11 mouse cellular contexts compared by ENCODE assay signal in genomic region chr11:60094909-60095810, GRCm38 (mm10). TPM values are rescaled to one million over a fixed set of nuclear protein-coding genes. Genes with fewer than 3 reads are reported as not detected.
DNase-seq lines count a peak whose midpoint lies in the region; ATAC-seq and TF ChIP-seq lines count a peak whose summit lies in the region.
"Had no signal": no experiment of that assay in that cellular context is flagged by ENCODE, and none has a peak within 500 bp of the region (broad histone marks: within the 10 kb centered on the region; RNA-seq: fewer than 3 reads in every experiment).

No protein-coding gene starts in this region.

- no peaks in the 10 kb centered on the region for H3K36me3 ChIP-seq in heart, embryonic 11.5 days (ENCODE audit: control insufficient read depth, insufficient read depth, low read length)
- H3K36me3 ChIP-seq in thymus, adult 2 months (ENCODE audit: control insufficient read depth, insufficient read depth, low read length): no peaks in the 10 kb centered on the region
- no peaks in the 10 kb centered on the region for H3K36me3 ChIP-seq in stomach, postnatal 0 days (ENCODE audit: control insufficient read depth, insufficient read depth, low read length)

- no peak overlapping the region for H3K27ac ChIP-seq in heart, embryonic 11.5 days (ENCODE audit: low read depth, low read length)
- no peak overlapping the region for H3K27ac ChIP-seq in thymus, adult 2 months (ENCODE audit: control insufficient read depth, insufficient read depth, low read length)
- H3K27ac ChIP-seq in stomach, postnatal 0 days (replicated peaks): no peak overlapping the region

- no peaks in the 10 kb centered on the region for H3K27me3 ChIP-seq in heart, embryonic 11.5 days (ENCODE audit: control insufficient read depth, insufficient read depth, low read length)
- H3K27me3 ChIP-seq in thymus, adult 2 months (ENCODE audit: control insufficient read depth, insufficient read depth, low read length): no peaks in the 10 kb centered on the region
- no peaks in the 10 kb centered on the region for H3K27me3 ChIP-seq in stomach, postnatal 0 days (ENCODE audit: control insufficient read depth, insufficient read depth, low read length)

- H3K9me3 ChIP-seq in heart, embryonic 11.5 days (replicated peaks; ENCODE audit: control insufficient read depth, low read length): no peaks in the 10 kb centered on the region
- no peaks in the 10 kb centered on the region for H3K9me3 ChIP-seq in stomach, postnatal 0 days (ENCODE audit: control insufficient read depth, low read length)

- H3K4me2 ChIP-seq in heart, embryonic 11.5 days: no peak overlapping the region
- H3K4me2 ChIP-seq in stomach, postnatal 0 days (replicated peaks; ENCODE audit: low read depth): no peak overlapping the region

- intact Hi-C loops in heart, postnatal 14 days (cut with DNase I): no loop called here

- TF ChIP-seq POLR2A in thymus, adult 2 months (IDR thresholded peaks at IDR 0.05; ENCODE audit: control insufficient read depth, extremely low read depth, insufficient read depth, low read length, poor library complexity): no peak

- peak overlapping the region; percentile 43; the same call in 1 of the 2 replicates for H3K9ac ChIP-seq in heart, embryonic 11.5 days (ENCODE audit: low read depth, low read length)
- H3K9ac ChIP-seq in stomach, postnatal 0 days (ENCODE audit: low read length): no peak overlapping the region
- H3K9ac ChIP-seq: liver, postnatal 0 days had no signal

- H3K4me3 ChIP-seq in heart, embryonic 11.5 days (ENCODE audit: low read depth, low read length): no peak overlapping the region
- no peak overlapping the region for H3K4me3 ChIP-seq in thymus, adult 2 months (ENCODE audit: control insufficient read depth, insufficient read depth, low read length)
- no peak overlapping the region for H3K4me3 ChIP-seq in stomach, postnatal 0 days (ENCODE audit: low read depth, low read length)

- peaks cover 50% of the 10 kb centered on the region for H3K4me1 ChIP-seq in heart, embryonic 11.5 days (ENCODE audit: control insufficient read depth, insufficient read depth, low read length)
- peaks cover 54% of the 10 kb centered on the region for H3K4me1 ChIP-seq in thymus, adult 2 months (replicated peaks; ENCODE audit: control insufficient read depth, insufficient read depth, low read length)
- H3K4me1 ChIP-seq in stomach, postnatal 0 days (replicated peaks; ENCODE audit: control insufficient read depth, insufficient read depth): peaks cover 2% of the 10 kb centered on the region; the same call in 1 of the 2 replicates

- TF ChIP-seq CTCF in thymus, adult 2 months (IDR thresholded peaks at IDR 0.05; ENCODE audit: borderline replicate concordance, control insufficient read depth, extremely low read depth, insufficient read depth, low read length, poor library complexity): no peak
- TF ChIP-seq CTCF in stomach, postnatal 0 days (IDR thresholded peaks at IDR 0.05; ENCODE audit: low read depth): no peak

- TF ChIP-seq EP300 in stomach, postnatal 0 days (optimal IDR thresholded peaks at IDR 0.05): no peak

- WGBS in heart, embryonic 11.5 days (ENCODE audit: insufficient replicate concordance): 49% methylated on average over 9 of the region's 9 CpGs
- WGBS in thymus, adult 2 months: 78% methylated on average over 9 of the region's 9 CpGs
- 53% methylated on average over 9 of the region's 9 CpGs for WGBS in stomach, postnatal 0 days

- DNase-seq in heart, postnatal 14 days: no peak
- DNase-seq in thymus, adult 2 months: peak; percentile 40
- DNase-seq in thymus, postnatal 0 days (ENCODE audit: low spot score): no peak
- DNase-seq in lung, postnatal 4 days: peak; percentile 37 to 48
- DNase-seq in stomach, postnatal 0 days (ENCODE audit: low spot score): no peak
- DNase-seq in urinary bladder, postnatal 10 days (ENCODE audit: low spot score): no peak
- no peak for DNase-seq in adrenal gland, adult 8-10 months
- DNase-seq: cerebellum, adult 11-12 months; kidney, adult 9 months; liver, postnatal 0 days had no signal

- no peak for ATAC-seq in heart, embryonic 11.5 days (replicated peaks; ENCODE audit: insufficient number of reproducible peaks, low FRiP score, low TSS enrichment)
- peak; percentile 38; the same call in 1 of the 2 replicates for ATAC-seq in stomach, postnatal 0 days (ENCODE audit: low FRiP score, low TSS enrichment)
- ATAC-seq: liver, postnatal 0 days had no signal

RNA-seq across cellular contexts. Expression of gene Rai1, which starts 9.7 kb away (rescaled TPM):
- polyA plus RNA-seq in heart, embryonic 11.5 days (2014; fragmentation: Nextera tagmentation; extraction: Ambion mirVana): 20.5 and 24.4 TPM in 2 replicates
- total RNA-seq in heart, postnatal 14 days (2021): 10 to 100 TPM; 32.6 to 33.1 TPM
- polyA plus RNA-seq in thymus, adult 2 months (2012; rRNA removed): 205 and 240 TPM in 2 replicates
- 29.0 and 37.0 TPM in 2 replicates for polyA plus RNA-seq in thymus, postnatal 0 days (2015; fragmentation: Nextera tagmentation; extraction: Ambion mirVana)
- polyA plus RNA-seq in stomach, postnatal 0 days (2015; fragmentation: Nextera tagmentation; extraction: Ambion mirVana): 10.6 and 10.7 TPM in 2 replicates
- 10 to 100 TPM; 46.6 to 87.7 (median 60.0) TPM for total RNA-seq in adrenal gland, adult 8-10 months (2022)

RNA-seq across cellular contexts. Expression of gene Pemt, which starts 48.9 kb away (rescaled TPM):
- 14.9 and 17.6 TPM in 2 replicates for polyA plus RNA-seq in heart, embryonic 11.5 days (2014; fragmentation: Nextera tagmentation; extraction: Ambion mirVana)
- 1 to 10 TPM; 1.3 to 1.9 TPM for total RNA-seq in heart, postnatal 14 days (2021)
- polyA plus RNA-seq in thymus, adult 2 months (2012; rRNA removed): 10.6 and 10.7 TPM in 2 replicates
- polyA plus RNA-seq in thymus, postnatal 0 days (2015; fragmentation: Nextera tagmentation; extraction: Ambion mirVana): 7.0 and 9.2 TPM in 2 replicates
- 8.3 and 9.0 TPM in 2 replicates for polyA plus RNA-seq in stomach, postnatal 0 days (2015; fragmentation: Nextera tagmentation; extraction: Ambion mirVana)
- total RNA-seq in adrenal gland, adult 8-10 months (2022): 1 to 10 TPM; 4.9 to 9.5 (median 7.8) TPM

Comparison
In these comparisons a context has a peak if more than half of its experiments do, and no peak if none do; other contexts are left out.
1. DNase-seq: peak in thymus, adult 2 months (single experiment) and lung, postnatal 4 days (2 of 2); none in heart, postnatal 14 days (0 of 2), thymus, postnatal 0 days (single experiment), stomach, postnatal 0 days (single experiment), urinary bladder, postnatal 10 days (single experiment) and adrenal gland, adult 8-10 months (single experiment).